Mouse (Mus musculus): Measurements from ENCODE around the gene Il11. TPM values are rescaled to one million over a fixed set of nuclear protein-coding genes. Genes with fewer than 3 reads are reported as not detected.
"Not testable (repeated sequence)": the region's sequence is repeated elsewhere in the genome, so short reads cannot be mapped to it uniquely, and the experiment has no call there.

Il11 gene
- polyA plus RNA-seq, 1 experiment from 2014 or later = not detected

GRCm38 (mm10) chr7:4793248-4793647 is 10.6 kb upstream of the Il11 start:
- DNase-seq (ENCODE audit: low spot score); H3K4me1 ChIP-seq (ENCODE audit: control insufficient read depth, insufficient read depth, low read length); H3K9me3 ChIP-seq (ENCODE audit: control insufficient read depth, low read length); ATAC-seq (ENCODE audit: insufficient number of reproducible peaks, low FRiP score, low TSS enrichment, low read depth); H3K27me3 ChIP-seq (ENCODE audit: control insufficient read depth, insufficient read depth, low read length): not testable (repeated sequence)
- Histone ChIP-seq H3K27ac (replicated peaks; ENCODE audit: low read depth, low read length) (peak overlapping the region; percentile 86), H3K36me3 (ENCODE audit: control insufficient read depth, insufficient read depth, low read length) (peaks cover 15% of the 10 kb centered on the region), H3K4me3 (ENCODE audit: low read depth, low read length) (peak overlapping the region; percentile 91), H3K9ac (ENCODE audit: low read length) (peak overlapping the region; percentile 97), H3K4me2 (ENCODE audit: low read depth, severe bottlenecking) (peak overlapping the region; percentile 86)
- under 1% methylated on average over 31 of the region's 31 CpGs for WGBS

GRCm38 (mm10) chr7:4792278-4793212 is 9.9 kb upstream of the Il11 start, which contains the start of gene Rpl28:
Gene Rpl28, plus strand, starts transcription at chr7:4792874.
- peak within 1 kb of the TSS; percentile 91 for H3K4me3 ChIP-seq (ENCODE audit: low read depth, low read length)
- H3K9me3 ChIP-seq (ENCODE audit: control insufficient read depth, low read length) = no peaks in the 10 kb centered on the region
- peaks cover 14% of the 10 kb centered on the region for H3K36me3 ChIP-seq (ENCODE audit: control insufficient read depth, insufficient read depth, low read length)
- peaks cover 6% of the 10 kb centered on the region for H3K4me1 ChIP-seq (ENCODE audit: control insufficient read depth, insufficient read depth, low read length)
- DNase-seq (ENCODE audit: low spot score) = peak; percentile 96
- peak; percentile 88 for ATAC-seq (ENCODE audit: insufficient number of reproducible peaks, low FRiP score, low TSS enrichment, low read depth)
- H3K27me3 ChIP-seq (ENCODE audit: control insufficient read depth, insufficient read depth, low read length) = peaks cover 6% of the 10 kb centered on the region; the same call in 1 of the 2 replicates
- 2% methylated on average over 51 of the region's 54 CpGs for WGBS
- H3K4me2 ChIP-seq (ENCODE audit: low read depth, severe bottlenecking) = peak within 1 kb of the TSS; percentile 86
- peak within 1 kb of the TSS; percentile 86 for H3K27ac ChIP-seq (replicated peaks; ENCODE audit: low read depth, low read length)
- peak within 1 kb of the TSS; percentile 97 for H3K9ac ChIP-seq (ENCODE audit: low read length)

GRCm38 (mm10) chr7:4789436-4789935 is 6.8 kb upstream of the Il11 start, which contains the start of gene Tmem238:
Gene Tmem238, minus strand, starts transcription at chr7:4789656.
- H3K9ac ChIP-seq (ENCODE audit: low read length) = peak within 1 kb of the TSS; percentile 84
- no peaks in the 10 kb centered on the region for H3K9me3 ChIP-seq (ENCODE audit: control insufficient read depth, low read length)
- peaks cover 4% of the 10 kb centered on the region; the same call in 1 of the 2 replicates for H3K36me3 ChIP-seq (ENCODE audit: control insufficient read depth, insufficient read depth, low read length)
- H3K4me2 ChIP-seq (ENCODE audit: low read depth, severe bottlenecking) = peak within 1 kb of the TSS; percentile 91
- ATAC-seq (ENCODE audit: insufficient number of reproducible peaks, low FRiP score, low TSS enrichment, low read depth) = peak; percentile 4; the same call in 1 of the 2 replicates
- H3K4me3 ChIP-seq (ENCODE audit: low read depth, low read length) = peak within 1 kb of the TSS; percentile 44
- H3K27me3 ChIP-seq (ENCODE audit: control insufficient read depth, insufficient read depth, low read length) = peaks cover 6% of the 10 kb centered on the region; the same call in 1 of the 2 replicates
- peak; percentile 58 for DNase-seq (ENCODE audit: low spot score)
- H3K4me1 ChIP-seq (ENCODE audit: control insufficient read depth, insufficient read depth, low read length) = peaks cover 6% of the 10 kb centered on the region
- 0 out of 2 replicates have a peak within 1 kb of the TSS, but pooled peaks have one; percentile 36 for H3K27ac ChIP-seq (replicated peaks; ENCODE audit: low read depth, low read length)
- 7% methylated on average over 40 of the region's 40 CpGs for WGBS

- H3K4me1 ChIP-seq (ENCODE audit: control insufficient read depth, insufficient read depth, low read length) = peaks cover 6% of the 10 kb centered on the region
- peak; percentile 32; the same call in 1 of the 2 replicates for ATAC-seq (ENCODE audit: insufficient number of reproducible peaks, low FRiP score, low TSS enrichment, low read depth)
- H3K36me3 ChIP-seq (ENCODE audit: control insufficient read depth, insufficient read depth, low read length) = no peaks in the 10 kb centered on the region
- WGBS = 3% methylated on average over 64 of the region's 64 CpGs
- H3K4me2 ChIP-seq (ENCODE audit: low read depth, severe bottlenecking) = peak overlapping the region; percentile 91
- H3K9ac ChIP-seq (ENCODE audit: low read length) = peak overlapping the region; percentile 84
- H3K27ac ChIP-seq (replicated peaks; ENCODE audit: low read depth, low read length) = 0 out of 2 replicates have a peak overlapping the region, but pooled peaks have one; percentile 36
- H3K4me3 ChIP-seq (ENCODE audit: low read depth, low read length) = peak overlapping the region; percentile 44
- DNase-seq (ENCODE audit: low spot score) = peak; percentile 76
- no peaks in the 10 kb centered on the region for H3K9me3 ChIP-seq (ENCODE audit: control insufficient read depth, low read length)
- peaks cover 6% of the 10 kb centered on the region; the same call in 1 of the 2 replicates for H3K27me3 ChIP-seq (ENCODE audit: control insufficient read depth, insufficient read depth, low read length)
These were observed 6.1 kb upstream of the Il11 start for GRCm38 (mm10) chr7:4788499-4789435.

- Histone ChIP-seq H3K4me1 (ENCODE audit: control insufficient read depth, insufficient read depth, low read length) (peaks cover 9% of the 10 kb centered on the region; the same call in 1 of the 2 replicates), H3K36me3 (ENCODE audit: control insufficient read depth, insufficient read depth, low read length) (no peaks in the 10 kb centered on the region), H3K9me3 (ENCODE audit: control insufficient read depth, low read length) (no peaks in the 10 kb centered on the region), H3K27me3 (ENCODE audit: control insufficient read depth, insufficient read depth, low read length) (peaks cover 3% of the 10 kb centered on the region), H3K27ac (replicated peaks; ENCODE audit: low read depth, low read length) (no peak overlapping the region), H3K9ac (ENCODE audit: low read length) (no peak overlapping the region), H3K4me2 (ENCODE audit: low read depth, severe bottlenecking) (no peak overlapping the region), H3K4me3 (ENCODE audit: low read depth, low read length) (no peak overlapping the region)
- no peak for ATAC-seq (ENCODE audit: insufficient number of reproducible peaks, low FRiP score, low TSS enrichment, low read depth)
- WGBS = 80% methylated on average over 14 of the region's 14 CpGs
- no peak for DNase-seq (ENCODE audit: low spot score)
These were observed 1.1 kb upstream of the Il11 start for GRCm38 (mm10) chr7:4783667-4784268.

- WGBS = 49% methylated on average over 3 of the region's 3 CpGs
These were observed 529 bp downstream of the Il11 start for GRCm38 (mm10) chr7:4782130-4782529.

GRCm38 (mm10) chr7:4779921-4780320 is 2.7 kb downstream of the Il11 start:
- H3K4me1 ChIP-seq (ENCODE audit: control insufficient read depth, insufficient read depth, low read length) = peaks cover 13% of the 10 kb centered on the region; the same call in 1 of the 2 replicates
- DNase-seq (ENCODE audit: low spot score) (no peak), ATAC-seq (ENCODE audit: insufficient number of reproducible peaks, low FRiP score, low TSS enrichment, low read depth) (no peak)
- WGBS = 52% methylated on average over 5 of the region's 5 CpGs
- no peak overlapping the region for H3K27ac ChIP-seq (replicated peaks; ENCODE audit: low read depth, low read length)
- no peaks in the 10 kb centered on the region for H3K36me3 ChIP-seq (ENCODE audit: control insufficient read depth, insufficient read depth, low read length)
- H3K27me3 ChIP-seq (ENCODE audit: control insufficient read depth, insufficient read depth, low read length) = peaks cover 35% of the 10 kb centered on the region
- H3K9me3 ChIP-seq (ENCODE audit: control insufficient read depth, low read length) = no peaks in the 10 kb centered on the region
- H3K4me2 ChIP-seq (ENCODE audit: low read depth, severe bottlenecking) = no peak overlapping the region
- H3K9ac ChIP-seq (ENCODE audit: low read length) = no peak overlapping the region
- H3K4me3 ChIP-seq (ENCODE audit: low read depth, low read length) = no peak overlapping the region

More at GRCm38 (mm10) chr7:4782130-4782529, 529 bp downstream of the Il11 start:
- Histone ChIP-seq H3K27ac (replicated peaks; ENCODE audit: low read depth, low read length) (no peak overlapping the region), H3K9me3 (ENCODE audit: control insufficient read depth, low read length) (no peaks in the 10 kb centered on the region), H3K36me3 (ENCODE audit: control insufficient read depth, insufficient read depth, low read length) (no peaks in the 10 kb centered on the region), H3K27me3 (ENCODE audit: control insufficient read depth, insufficient read depth, low read length) (peaks cover 17% of the 10 kb centered on the region), H3K4me2 (ENCODE audit: low read depth, severe bottlenecking) (no peak overlapping the region), H3K4me1 (ENCODE audit: control insufficient read depth, insufficient read depth, low read length) (peaks cover 13% of the 10 kb centered on the region; the same call in 1 of the 2 replicates), H3K9ac (ENCODE audit: low read length) (no peak overlapping the region), H3K4me3 (ENCODE audit: low read depth, low read length) (no peak overlapping the region)
- DNase-seq (ENCODE audit: low spot score) = no peak
- no peak for ATAC-seq (ENCODE audit: insufficient number of reproducible peaks, low FRiP score, low TSS enrichment, low read depth)
